Mouse (Mus musculus): ENCODE results near the gene Abcf1. TPM values are rescaled to one million over a fixed set of nuclear protein-coding genes. Genes with fewer than 3 reads are reported as not detected.
"Not testable (repeated sequence)": the region's sequence is repeated elsewhere in the genome, so short reads cannot be mapped to it uniquely, and the experiment has no call there.

The Abcf1 gene
- 91.6 and 99.9 TPM in 2 replicates for polyA plus RNA-seq (2015; fragmentation: Nextera tagmentation; extraction: Ambion mirVana)

GRCm38 (mm10) chr17:35969418-35970389, at the start of gene Abcf1:
TSS of gene Abcf1 (minus strand) at chr17:35969761.
- peak; percentile 98 for ATAC-seq
- H3K4me1 ChIP-seq (replicated peaks): peaks cover 16% of the 10 kb centered on the region
- peak within 1 kb of the TSS; percentile 68 for H3K27ac ChIP-seq
- H3K27me3 ChIP-seq (replicated peaks): no peaks in the 10 kb centered on the region
- H3K36me3 ChIP-seq: peaks cover 9% of the 10 kb centered on the region
- H3K4me3 ChIP-seq (replicated peaks): peak within 1 kb of the TSS; percentile 88
- WGBS: under 1% methylated on average over 67 of the region's 68 CpGs
- H3K9ac ChIP-seq: peak within 1 kb of the TSS; percentile 84
- peak within 1 kb of the TSS; percentile 74 for H3K4me2 ChIP-seq (replicated peaks)
- no peaks in the 10 kb centered on the region for H3K9me3 ChIP-seq

GRCm38 (mm10) chr17:36018979-36019378, 49.4 kb upstream of the Abcf1 start:
- Histone ChIP-seq H3K9me3 (no peaks in the 10 kb centered on the region), H3K4me2 (replicated peaks) (no peak overlapping the region), H3K36me3 (peaks cover 4% of the 10 kb centered on the region; the same call in 1 of the 2 replicates), H3K4me3 (replicated peaks) (no peak overlapping the region), H3K9ac (no peak overlapping the region), H3K27me3 (replicated peaks) (no peaks in the 10 kb centered on the region), H3K4me1 (replicated peaks) (peaks cover 3% of the 10 kb centered on the region; the same call in 1 of the 2 replicates), H3K27ac (no peak overlapping the region)
- no peak for ATAC-seq
- WGBS: 57% methylated on average over 2 of the region's 2 CpGs

- Histone ChIP-seq H3K4me1 (replicated peaks) (0 out of 2 replicates have a peak, but pooled peaks cover 3% of the 10 kb centered on the region), H3K4me3 (replicated peaks) (no peak overlapping the region), H3K27me3 (replicated peaks) (no peaks in the 10 kb centered on the region), H3K4me2 (replicated peaks) (no peak overlapping the region), H3K36me3 (peaks cover 4% of the 10 kb centered on the region; the same call in 1 of the 2 replicates), H3K27ac (no peak overlapping the region), H3K9me3 (no peaks in the 10 kb centered on the region), H3K9ac (no peak overlapping the region)
- no peak for ATAC-seq
- 87% methylated on average over 5 of the region's 5 CpGs for WGBS
Measured at GRCm38 (mm10) chr17:36017046-36017445, 47.5 kb upstream of the Abcf1 start.

DNA sequence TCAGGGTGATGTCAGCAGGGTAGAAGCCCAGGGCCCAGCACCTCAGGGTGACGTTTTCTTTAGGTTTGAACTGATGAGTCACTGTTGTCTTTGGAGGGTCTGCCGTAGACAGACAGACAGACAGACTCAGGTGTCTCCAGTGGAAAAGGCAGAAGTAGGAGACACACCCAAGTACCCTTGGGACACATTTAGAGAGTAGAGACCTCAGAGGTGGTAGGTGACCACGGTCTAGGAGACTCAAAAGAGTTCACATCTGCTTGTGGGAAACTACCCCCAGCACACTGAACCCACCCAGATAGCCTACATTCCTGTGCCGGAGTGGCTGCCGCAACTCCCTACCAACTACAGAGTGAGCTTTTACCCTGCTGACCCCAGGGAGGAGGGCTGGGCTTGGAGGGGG, 45.4 kb upstream of the Abcf1 start:
- Histone ChIP-seq H3K9me3 (no peaks in the 10 kb centered on the region), H3K4me1 (replicated peaks) (no peaks in the 10 kb centered on the region), H3K27ac (no peak overlapping the region), H3K36me3 (peaks cover 4% of the 10 kb centered on the region; the same call in 1 of the 2 replicates), H3K4me2 (replicated peaks) (no peak overlapping the region), H3K4me3 (replicated peaks) (no peak overlapping the region), H3K9ac (no peak overlapping the region), H3K27me3 (replicated peaks) (no peaks in the 10 kb centered on the region)
- 94% methylated on average over 5 of the region's 5 CpGs for WGBS
- ATAC-seq: no peak

DNA sequence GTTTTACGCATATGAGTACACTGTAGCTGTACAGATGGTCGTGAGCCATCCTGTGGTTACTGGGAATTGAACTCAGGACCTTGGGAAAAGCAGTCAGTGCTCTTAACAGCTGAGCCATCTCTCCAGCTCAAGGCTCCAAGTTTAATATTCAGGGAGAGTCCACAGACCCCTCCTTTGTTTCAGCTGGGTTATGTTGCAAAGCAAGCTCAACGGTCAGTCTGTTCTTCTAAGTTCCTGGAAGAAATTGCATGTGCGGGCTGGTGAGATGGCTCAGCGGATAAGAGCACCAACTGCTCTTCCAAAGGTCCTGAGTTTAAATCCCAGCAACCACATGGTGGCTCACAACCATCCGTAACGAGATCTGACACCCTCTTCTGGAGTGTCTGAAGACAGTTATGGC, 34.8 kb upstream of the Abcf1 start:
- 86% methylated on average over 7 of the region's 7 CpGs for WGBS

DNA sequence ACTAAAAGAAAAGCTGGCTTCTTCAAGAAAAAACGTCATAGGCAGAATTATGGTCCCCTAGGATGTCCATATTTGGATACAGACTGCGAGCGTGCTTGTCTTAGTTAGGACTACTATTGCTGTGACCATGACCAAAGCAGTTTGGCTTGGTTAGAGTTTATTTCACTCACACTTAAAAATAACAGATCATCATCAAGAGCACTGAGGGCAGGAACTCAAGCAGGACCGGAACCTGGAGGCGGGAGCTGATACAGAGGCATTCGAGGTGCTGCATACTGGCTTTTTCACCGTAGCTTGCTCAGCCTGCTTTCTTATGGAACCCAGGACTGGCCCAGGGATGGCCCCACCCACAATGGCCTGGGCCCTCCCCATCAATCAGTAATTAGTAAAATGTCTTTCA, 33.8 kb upstream of the Abcf1 start:
- Histone ChIP-seq H3K9ac (no peak overlapping the region), H3K36me3 (no peaks in the 10 kb centered on the region), H3K27ac (no peak overlapping the region), H3K4me3 (replicated peaks) (no peak overlapping the region), H3K4me2 (replicated peaks) (no peak overlapping the region), H3K9me3 (no peaks in the 10 kb centered on the region), H3K27me3 (replicated peaks) (no peaks in the 10 kb centered on the region), H3K4me1 (replicated peaks) (no peaks in the 10 kb centered on the region)
- ATAC-seq: no peak
- WGBS: 94% methylated on average over 7 of the region's 7 CpGs

More for the DNA sequence above, 34.8 kb upstream of the Abcf1 start:
- not testable (repeated sequence) for H3K27me3 ChIP-seq (replicated peaks); H3K9ac ChIP-seq; H3K27ac ChIP-seq; H3K4me2 ChIP-seq (replicated peaks); H3K4me1 ChIP-seq (replicated peaks); H3K36me3 ChIP-seq; H3K9me3 ChIP-seq; H3K4me3 ChIP-seq (replicated peaks); ATAC-seq

- 98% methylated on average over 6 of the region's 6 CpGs for WGBS
- Histone ChIP-seq H3K9ac (no peak overlapping the region), H3K27ac (no peak overlapping the region), H3K9me3 (no peaks in the 10 kb centered on the region), H3K36me3 (no peaks in the 10 kb centered on the region), H3K27me3 (replicated peaks) (no peaks in the 10 kb centered on the region), H3K4me1 (replicated peaks) (0 out of 2 replicates have a peak, but pooled peaks cover 4% of the 10 kb centered on the region), H3K4me2 (replicated peaks) (no peak overlapping the region), H3K4me3 (replicated peaks) (no peak overlapping the region)
- ATAC-seq: peak; percentile 26; the same call in 1 of the 2 replicates
Measured at GRCm38 (mm10) chr17:36001966-36002365, 32.4 kb upstream of the Abcf1 start.

DNA sequence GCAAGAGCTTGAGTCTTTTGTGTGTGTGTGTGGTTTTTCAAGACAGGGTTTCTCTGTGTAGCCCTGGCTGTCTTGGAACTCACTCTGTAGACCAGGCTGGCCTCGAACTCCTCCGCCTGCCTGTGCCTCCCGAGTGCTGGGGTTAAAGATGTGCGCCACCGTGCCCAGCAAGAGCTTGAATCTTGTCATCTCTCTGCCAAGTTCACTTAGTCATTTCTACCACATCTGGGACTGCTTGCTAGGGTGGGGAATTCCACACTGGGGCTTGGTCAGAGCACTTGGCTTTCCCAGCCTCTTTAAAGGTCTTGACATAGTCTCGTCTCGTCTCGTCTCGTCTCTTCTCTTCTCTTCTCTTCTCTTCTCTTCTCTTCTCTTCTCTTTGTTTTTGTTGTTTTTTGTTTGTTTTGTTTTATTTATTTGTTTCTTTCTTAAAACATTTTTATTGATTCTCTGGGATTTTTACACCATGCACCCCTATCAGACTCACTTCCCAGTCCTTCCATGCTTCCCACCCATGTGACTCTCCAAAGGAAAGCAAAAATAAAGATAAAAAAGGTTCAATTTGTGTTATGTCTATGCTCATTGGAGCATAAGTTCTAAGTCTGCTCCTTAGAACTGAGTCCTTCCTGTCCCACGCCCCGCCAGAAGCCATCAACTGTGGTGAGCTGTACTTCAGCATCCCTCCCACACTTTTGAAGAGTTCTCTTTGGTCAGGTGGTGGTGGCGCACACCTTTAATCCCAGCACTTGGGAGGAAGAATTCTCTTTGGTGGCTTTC, 31.7 kb upstream of the Abcf1 start:
- H3K36me3 ChIP-seq: no peaks in the 10 kb centered on the region
- WGBS: 81% methylated on average over 12 of the region's 12 CpGs
- H3K9me3 ChIP-seq: no peaks in the 10 kb centered on the region
- no peak overlapping the region for H3K4me2 ChIP-seq (replicated peaks)
- 0 out of 2 replicates have a peak, but pooled peaks cover 4% of the 10 kb centered on the region for H3K4me1 ChIP-seq (replicated peaks)
- no peak overlapping the region for H3K4me3 ChIP-seq (replicated peaks)
- no peak overlapping the region for H3K27ac ChIP-seq
- no peaks in the 10 kb centered on the region for H3K27me3 ChIP-seq (replicated peaks)
- ATAC-seq: no peak
- H3K9ac ChIP-seq: no peak overlapping the region

- 64% methylated on average over 4 of the region's 4 CpGs for WGBS
- no peak for ATAC-seq
- no peaks in the 10 kb centered on the region for H3K9me3 ChIP-seq
Measured at GRCm38 (mm10) chr17:36000349-36000748, 30.8 kb upstream of the Abcf1 start.

DNA sequence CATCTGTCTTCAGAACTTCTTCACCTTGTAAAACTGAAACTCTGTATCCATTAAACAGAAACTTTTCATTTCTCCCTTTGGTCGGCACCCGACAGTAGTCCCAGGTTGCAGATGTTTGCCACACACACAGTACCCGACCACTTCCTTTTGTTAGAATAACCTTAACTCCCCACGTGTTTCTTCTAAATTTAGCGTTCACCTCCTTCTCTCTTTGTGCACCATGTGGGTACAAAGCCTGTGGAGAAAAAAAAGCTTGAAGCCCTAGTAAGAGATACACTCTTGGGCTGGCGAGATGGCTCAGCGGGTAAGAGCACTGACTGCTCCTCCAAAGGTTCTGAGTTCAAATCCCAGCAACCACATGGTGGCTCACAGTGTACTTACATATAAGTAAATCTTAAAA, 29.8 kb upstream of the Abcf1 start:
- H3K9me3 ChIP-seq: no peaks in the 10 kb centered on the region
- no peak overlapping the region for H3K4me2 ChIP-seq (replicated peaks)
- H3K4me3 ChIP-seq (replicated peaks): no peak overlapping the region
- no peaks in the 10 kb centered on the region for H3K36me3 ChIP-seq
- 78% methylated on average over 7 of the region's 7 CpGs for WGBS
- 0 out of 2 replicates have a peak, but pooled peaks cover 8% of the 10 kb centered on the region for H3K4me1 ChIP-seq (replicated peaks)
- H3K27me3 ChIP-seq (replicated peaks): no peaks in the 10 kb centered on the region
- no peak for ATAC-seq
- no peak overlapping the region for H3K9ac ChIP-seq
- no peak overlapping the region for H3K27ac ChIP-seq

More at GRCm38 (mm10) chr17:36000349-36000748, 30.8 kb upstream of the Abcf1 start:
- Histone ChIP-seq H3K4me3 (replicated peaks) (no peak overlapping the region), H3K4me1 (replicated peaks) (0 out of 2 replicates have a peak, but pooled peaks cover 7% of the 10 kb centered on the region), H3K4me2 (replicated peaks) (no peak overlapping the region), H3K36me3 (no peaks in the 10 kb centered on the region), H3K9ac (no peak overlapping the region), H3K27me3 (replicated peaks) (no peaks in the 10 kb centered on the region), H3K27ac (no peak overlapping the region)

GRCm38 (mm10) chr17:35998545-35999305, 29.2 kb upstream of the Abcf1 start:
- Histone ChIP-seq H3K27me3 (replicated peaks) (no peaks in the 10 kb centered on the region), H3K9me3 (no peaks in the 10 kb centered on the region), H3K36me3 (no peaks in the 10 kb centered on the region), H3K27ac (no peak overlapping the region), H3K4me1 (replicated peaks) (0 out of 2 replicates have a peak, but pooled peaks cover 10% of the 10 kb centered on the region), H3K4me2 (replicated peaks) (no peak overlapping the region), H3K9ac (no peak overlapping the region), H3K4me3 (replicated peaks) (no peak overlapping the region)
- 83% methylated on average over 6 of the region's 6 CpGs for WGBS
- no peak for ATAC-seq

Data from intestine, embryonic 15.5 days (tissue).